Mouse (Mus musculus) hindbrain, embryonic 12.5 days (tissue): ENCODE results near the gene Abhd17c. TPM values are rescaled to one million over a fixed set of nuclear protein-coding genes. Genes with fewer than 3 reads are reported as not detected.

Experiments
- ATAC-seq: fragments of 200-750 bp; cut with Nextera tagmentation; 2 replicates; pipeline ENCODE4 v1.8.0; 2017; ENCODE audit warnings: moderate TSS enrichment; ENCODE audit not compliant: low FRiP score
- H3K27ac ChIP-seq: fragments of 300-500 bp; sonication (generic); 2 replicates; pipeline ENCODE4 v1.5.1; 2016; ENCODE audit warnings: mild to moderate bottlenecking
- H3K27me3 ChIP-seq: fragments of 300-500 bp; sonication (generic); 2 replicates; pipeline ENCODE4 v1.6.1; 2016; ENCODE audit warnings: mild to moderate bottlenecking
- H3K36me3 ChIP-seq: fragments of 300-500 bp; sonication (generic); 2 replicates; pipeline ENCODE4 v1.6.1; 2016; ENCODE audit warnings: mild to moderate bottlenecking
- H3K4me1 ChIP-seq: fragments of 300-500 bp; sonication (generic); 2 replicates; pipeline ENCODE4 v1.6.1; 2016
- H3K4me2 ChIP-seq: fragments of 300-500 bp; sonication (generic); replicated peaks from 2 replicates; pipeline ENCODE4 v1.6.1; 2016; ENCODE audit warnings: mild to moderate bottlenecking
- H3K4me3 ChIP-seq: fragments of 300-500 bp; sonication (generic); 2 replicates; pipeline ENCODE4 v1.5.1; 2016; ENCODE audit warnings: mild to moderate bottlenecking
- H3K9ac ChIP-seq: fragments of 300-500 bp; sonication (generic); 2 replicates; pipeline ENCODE4 v1.6.1; 2016; ENCODE audit warnings: mild to moderate bottlenecking, moderate library complexity
- H3K9me3 ChIP-seq: fragments of 300-500 bp; sonication (generic); replicated peaks from 2 replicates; pipeline ENCODE4 v1.6.1; 2016; ENCODE audit warnings: mild to moderate bottlenecking
- WGBS: fragments of 180-500 bp; shearing (Covaris S2); methylation state at CpG from one replicate; pipeline ENCODE4 v1.1.7; 2016; 5-methylcytosine and 5-hydroxymethylcytosine counted together
- polyA plus RNA-seq: library from polyadenylated mRNA; unstranded; fragments of >200 nt; fragmentation: Nextera tagmentation; extraction: Ambion mirVana; gene quantifications from 2 replicates; pipeline ENCODE4 v1.2.1, GENCODE M21; 2016

Gene Abhd17c
- polyA plus RNA-seq, 1 experiment from 2014 or later: 86.2 TPM

GRCm38 (mm10) chr7:84085049-84085945, 66.4 kb downstream of the Abhd17c start:
- 4% methylated on average over 39 of the region's 39 CpGs for WGBS
- Histone ChIP-seq H3K9me3 (no peaks in the 10 kb centered on the region), H3K36me3 (no peaks in the 10 kb centered on the region), H3K27me3 (peaks cover 40% of the 10 kb centered on the region), H3K4me1 (peaks cover 12% of the 10 kb centered on the region), H3K9ac (no peak overlapping the region), H3K4me2 (peak overlapping the region; percentile 75), H3K4me3 (peak overlapping the region; percentile 46), H3K27ac (no peak overlapping the region)
- ATAC-seq: no peak

- no peak for ATAC-seq
- Histone ChIP-seq H3K27me3 (no peaks in the 10 kb centered on the region), H3K36me3 (no peaks in the 10 kb centered on the region), H3K4me1 (no peaks in the 10 kb centered on the region), H3K9me3 (no peaks in the 10 kb centered on the region), H3K4me2 (no peak overlapping the region), H3K9ac (no peak overlapping the region), H3K4me3 (no peak overlapping the region), H3K27ac (no peak overlapping the region)
- WGBS: 71% methylated on average over 7 of the region's 7 CpGs
Observed at GRCm38 (mm10) chr7:84077257-84078013, 74.3 kb downstream of the Abhd17c start.

- H3K27ac ChIP-seq: no peak overlapping the region
- no peak for ATAC-seq
- H3K4me3 ChIP-seq: no peak overlapping the region
- no peaks in the 10 kb centered on the region for H3K36me3 ChIP-seq
- WGBS: 69% methylated on average over 8 of the region's 8 CpGs
- no peaks in the 10 kb centered on the region for H3K4me1 ChIP-seq
- no peaks in the 10 kb centered on the region for H3K27me3 ChIP-seq
- no peaks in the 10 kb centered on the region for H3K9me3 ChIP-seq
- no peak overlapping the region for H3K9ac ChIP-seq
- H3K4me2 ChIP-seq: no peak overlapping the region
Observed at GRCm38 (mm10) chr7:84074266-84074665, 77.4 kb downstream of the Abhd17c start.

GRCm38 (mm10) chr7:84073856-84074255, 77.8 kb downstream of the Abhd17c start:
- no peak overlapping the region for H3K4me2 ChIP-seq
- no peak for ATAC-seq
- no peak overlapping the region for H3K27ac ChIP-seq
- no peaks in the 10 kb centered on the region for H3K9me3 ChIP-seq
- no peak overlapping the region for H3K9ac ChIP-seq
- WGBS: 80% methylated on average over 3 of the region's 3 CpGs
- H3K4me3 ChIP-seq: no peak overlapping the region
- H3K27me3 ChIP-seq: no peaks in the 10 kb centered on the region
- no peaks in the 10 kb centered on the region for H3K4me1 ChIP-seq
- H3K36me3 ChIP-seq: no peaks in the 10 kb centered on the region

GRCm38 (mm10) chr7:84068931-84069330, 82.8 kb downstream of the Abhd17c start:
- H3K4me1 ChIP-seq: no peaks in the 10 kb centered on the region

GRCm38 (mm10) chr7:84059799-84060198, 91.9 kb downstream of the Abhd17c start:
- no peaks in the 10 kb centered on the region for H3K36me3 ChIP-seq
- no peaks in the 10 kb centered on the region for H3K4me1 ChIP-seq
- WGBS: 92% methylated on average over 7 of the region's 7 CpGs
- H3K9ac ChIP-seq: no peak overlapping the region
- H3K27me3 ChIP-seq: no peaks in the 10 kb centered on the region
- no peak overlapping the region for H3K4me3 ChIP-seq
- no peak overlapping the region for H3K4me2 ChIP-seq
- no peaks in the 10 kb centered on the region for H3K9me3 ChIP-seq
- no peak overlapping the region for H3K27ac ChIP-seq
- no peak for ATAC-seq

More at GRCm38 (mm10) chr7:84068931-84069330, 82.8 kb downstream of the Abhd17c start:
- H3K36me3 ChIP-seq: no peaks in the 10 kb centered on the region
- H3K9ac ChIP-seq: no peak overlapping the region
- no peak for ATAC-seq
- no peak overlapping the region for H3K4me3 ChIP-seq
- no peak overlapping the region for H3K27ac ChIP-seq
- no peaks in the 10 kb centered on the region for H3K27me3 ChIP-seq
- WGBS: 80% methylated on average over 5 of the region's 5 CpGs
- no peak overlapping the region for H3K4me2 ChIP-seq
- H3K9me3 ChIP-seq: no peaks in the 10 kb centered on the region

Other genes with a start within 250 kb of the Abhd17c start
- gene Cemip, start 65.4 kb downstream of the Abhd17c start, polyA plus RNA-seq: 0.85 and 1.1 TPM in 2 replicates